Mouse (Mus musculus): ENCODE data around the gene Zfp869.
"Not testable (repeated sequence)": the region's sequence is repeated elsewhere in the genome, so short reads cannot be mapped to it uniquely, and the experiment has no call there.

Gene Zfp869

GRCm38 (mm10) chr8:69710624-69711023 is at the start of gene Zfp869:
Zfp869 (minus strand) TSS chr8:69710724.
- in situ Hi-C loops (cut with MboI, MseI), result loop anchor here (5.0 kb wide), 1 partner anchor 93 kb away; no protein-coding TSS in a partner anchor

GRCm38 (mm10) chr8:69758316-69758715 is 47.8 kb upstream of the Zfp869 start:
- in situ Hi-C loops (cut with MboI, MseI), result no loop called here

GRCm38 (mm10) chr8:69752437-69752836 is 41.9 kb upstream of the Zfp869 start:
- in situ Hi-C loops (cut with MboI, MseI), result no loop called here

- in situ Hi-C loops (cut with MboI, MseI), result no loop called here
Observed at GRCm38 (mm10) chr8:69749544-69750454, 39.3 kb upstream of the Zfp869 start, which contains the start of gene Zfp963. Zfp963 (minus strand) TSS chr8:69749970.

- in situ Hi-C loops (cut with MboI, MseI), result no loop called here
Observed at GRCm38 (mm10) chr8:69741231-69741630, 30.7 kb upstream of the Zfp869 start.

- in situ Hi-C loops (cut with MboI, MseI), result no loop called here
Observed at GRCm38 (mm10) chr8:69740763-69741162, 30.2 kb upstream of the Zfp869 start.

GRCm38 (mm10) chr8:69735495-69735894 is 25.0 kb upstream of the Zfp869 start:
- in situ Hi-C loops (cut with MboI, MseI), result no loop called here

- in situ Hi-C loops (cut with MboI, MseI), result loop anchor here (5.0 kb wide), 1 partner anchor 75 kb away; the partner anchor contains the start of genes Atp13a1 and Zfp866
Observed at GRCm38 (mm10) chr8:69717232-69717580, 6.7 kb upstream of the Zfp869 start.

GRCm38 (mm10) chr8:69716403-69717231 is 6.1 kb upstream of the Zfp869 start:
- in situ Hi-C loops (cut with MboI, MseI), result loop anchor here (5.0 kb wide), 1 partner anchor 76 kb away; the partner anchor contains the start of genes Atp13a1 and Zfp866

GRCm38 (mm10) chr8:69715366-69715765 is 4.8 kb upstream of the Zfp869 start:
- in situ Hi-C loops (cut with MboI, MseI), result loop anchor here (5.0 kb wide), 1 partner anchor 77 kb away; the partner anchor contains the start of genes Atp13a1 and Zfp866

- in situ Hi-C loops (cut with MboI, MseI), result loop anchor here (5.0 kb wide), 1 partner anchor 96 kb away; no protein-coding TSS in a partner anchor
Observed at GRCm38 (mm10) chr8:69713516-69713915, 3.0 kb upstream of the Zfp869 start.

GRCm38 (mm10) chr8:69701810-69702209 is 8.7 kb downstream of the Zfp869 start:
- in situ Hi-C loops (cut with MboI, MseI), result no loop called here

- in situ Hi-C loops (cut with MboI, MseI), result not testable (repeated sequence)
Observed at GRCm38 (mm10) chr8:69665051-69665450, 45.5 kb downstream of the Zfp869 start.

GRCm38 (mm10) chr8:69661294-69661693 is 49.2 kb downstream of the Zfp869 start:
- in situ Hi-C loops (cut with MboI, MseI), result no loop called here

Data from T-helper 1 cell (primary cell).